Comparison of ENCODE assay signal across 1 mouse cellular context in the genomic region with DNA sequence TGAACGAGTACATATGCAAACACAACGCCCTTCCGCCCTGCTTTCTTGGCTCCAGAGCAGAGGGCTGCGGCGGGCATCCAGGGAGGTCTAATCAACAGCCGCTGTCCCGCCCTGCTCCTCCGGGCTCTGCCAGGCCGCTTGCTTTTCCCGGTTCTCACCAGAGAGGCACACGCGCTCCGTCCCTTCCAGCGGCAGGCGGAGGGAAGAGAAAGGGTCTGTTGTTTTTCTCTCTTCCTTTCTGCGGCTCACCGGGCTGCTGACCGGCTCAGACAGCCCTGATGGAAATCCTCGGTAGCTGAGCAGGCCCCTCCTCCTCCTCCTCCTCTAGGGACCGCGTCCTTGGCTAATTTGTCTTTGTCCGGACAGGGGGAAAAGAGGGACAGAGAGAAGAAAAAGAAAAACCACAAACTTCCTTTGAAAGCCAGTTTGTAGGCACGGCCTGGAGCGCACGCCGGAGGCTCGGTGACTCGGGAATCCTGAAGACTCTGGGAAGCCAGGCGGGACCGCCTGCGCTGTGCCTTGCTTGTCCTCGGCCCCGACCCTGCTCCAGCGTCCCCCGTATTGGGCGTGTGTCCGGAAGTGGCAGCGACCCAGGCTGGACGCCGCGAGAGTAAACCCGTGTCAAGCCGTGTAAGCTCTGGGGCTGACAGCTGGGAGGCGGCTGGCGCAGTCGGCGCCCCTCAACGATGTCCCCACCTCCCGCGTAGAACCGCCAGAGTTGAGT.
TF ChIP-seq lines count a peak whose summit lies in the region.

No protein-coding gene starts in this region.

TF ChIP-seq in C2C12, 6 proteins besides CTCF, POLR2A, EP300 and RAD21:
- TF ChIP-seq MYOD1 (IDR thresholded peaks at IDR 0.05; ENCODE audit: control insufficient read depth, insufficient read length, low read depth) = no peak
- TF ChIP-seq MAX (IDR thresholded peaks at IDR 0.05) = peak; percentile 66
